Mouse (Mus musculus) midbrain, embryonic 13.5 days (tissue): ENCODE measurements around the gene Armc6. TPM values are rescaled to one million over a fixed set of nuclear protein-coding genes. Genes with fewer than 3 reads are reported as not detected.

ENCODE experiments used
- ATAC-seq: fragments of 200-750 bp; cut with Nextera tagmentation; 2 replicates; pipeline ENCODE4 v1.8.0; 2017; ENCODE audit warnings: mild to moderate bottlenecking, moderate TSS enrichment, moderate library complexity
- H3K27ac ChIP-seq: fragments of 300-500 bp; sonication (generic); 2 replicates; pipeline ENCODE4 v1.5.1; 2015; ENCODE audit warnings: inconsistent platforms, mild to moderate bottlenecking, moderate library complexity
- H3K27me3 ChIP-seq: fragments of 300-500 bp; sonication (generic); 2 replicates; pipeline ENCODE4 v1.6.1; 2015; ENCODE audit warnings: mild to moderate bottlenecking, inconsistent platforms
- H3K36me3 ChIP-seq: fragments of 300-500 bp; sonication (generic); 2 replicates; pipeline ENCODE4 v1.6.1; 2015; ENCODE audit warnings: mild to moderate bottlenecking, inconsistent platforms
- H3K4me1 ChIP-seq: fragments of 300-500 bp; sonication (generic); replicated peaks from 2 replicates; pipeline ENCODE4 v1.6.1; 2015; ENCODE audit warnings: inconsistent platforms
- H3K4me2 ChIP-seq: fragments of 300-500 bp; sonication (generic); replicated peaks from 2 replicates; pipeline ENCODE4 v1.6.1; 2015; ENCODE audit warnings: moderate library complexity, mild to moderate bottlenecking, inconsistent platforms
- H3K4me3 ChIP-seq: fragments of 300-500 bp; sonication (generic); replicated peaks from 2 replicates; pipeline ENCODE4 v1.5.1; 2015; ENCODE audit warnings: mild to moderate bottlenecking, inconsistent platforms
- H3K9ac ChIP-seq: fragments of 300-500 bp; sonication (generic); replicated peaks from 2 replicates; pipeline ENCODE4 v1.6.1; 2015; ENCODE audit warnings: mild to moderate bottlenecking, inconsistent platforms
- H3K9me3 ChIP-seq: fragments of 300-500 bp; sonication (generic); 2 replicates; pipeline ENCODE4 v1.6.1; 2016; ENCODE audit warnings: mild to moderate bottlenecking, inconsistent platforms
- WGBS: fragments of 180-500 bp; shearing (Covaris S2); methylation state at CpG from one replicate; pipeline ENCODE4 v1.1.7; 2015; 5-methylcytosine and 5-hydroxymethylcytosine counted together
- polyA plus RNA-seq: library from polyadenylated mRNA; unstranded; fragments of >200 nt; fragmentation: Nextera tagmentation; extraction: Ambion mirVana; gene quantifications from 2 replicates; pipeline ENCODE4 v1.2.1, GENCODE M21; 2015

Armc6 gene
- polyA plus RNA-seq, 1 experiment from 2014 or later = 77.6 TPM

- Histone ChIP-seq H3K4me3 (no peak overlapping the region), H3K27ac (no peak overlapping the region), H3K4me2 (no peak overlapping the region), H3K9me3 (no peaks in the 10 kb centered on the region), H3K36me3 (peaks cover 46% of the 10 kb centered on the region), H3K27me3 (no peaks in the 10 kb centered on the region), H3K9ac (no peak overlapping the region), H3K4me1 (no peaks in the 10 kb centered on the region)
- WGBS = 93% methylated on average over 4 of the region's 4 CpGs
- no peak for ATAC-seq
These were observed 51.1 kb downstream of the Armc6 start for GRCm38 (mm10) chr8:70183194-70183593.

- Histone ChIP-seq H3K36me3 (peaks cover 54% of the 10 kb centered on the region), H3K9me3 (no peaks in the 10 kb centered on the region), H3K27me3 (no peaks in the 10 kb centered on the region), H3K9ac (0 out of 2 replicates have a peak overlapping the region, but pooled peaks have one; percentile 28), H3K27ac (no peak overlapping the region), H3K4me1 (no peaks in the 10 kb centered on the region), H3K4me3 (no peak overlapping the region), H3K4me2 (no peak overlapping the region)
- WGBS = 76% methylated on average over 2 of the region's 2 CpGs
- no peak for ATAC-seq
These were observed 52.4 kb downstream of the Armc6 start for GRCm38 (mm10) chr8:70181903-70182252.

- H3K27ac ChIP-seq = no peak overlapping the region
- no peak for ATAC-seq
- H3K4me2 ChIP-seq = no peak overlapping the region
- H3K4me3 ChIP-seq = no peak overlapping the region
- H3K4me1 ChIP-seq = no peaks in the 10 kb centered on the region
- H3K9ac ChIP-seq = 0 out of 2 replicates have a peak overlapping the region, but pooled peaks have one; percentile 28
- no peaks in the 10 kb centered on the region for H3K27me3 ChIP-seq
- 92% methylated on average over 16 of the region's 16 CpGs for WGBS
- peaks cover 57% of the 10 kb centered on the region for H3K36me3 ChIP-seq
- no peaks in the 10 kb centered on the region for H3K9me3 ChIP-seq
These were observed 52.9 kb downstream of the Armc6 start for GRCm38 (mm10) chr8:70181212-70181902.

- no peak overlapping the region for H3K4me3 ChIP-seq
- H3K4me2 ChIP-seq = no peak overlapping the region
- H3K36me3 ChIP-seq = peaks cover 57% of the 10 kb centered on the region
- peaks cover 5% of the 10 kb centered on the region; the same call in 1 of the 2 replicates for H3K4me1 ChIP-seq
- no peaks in the 10 kb centered on the region for H3K9me3 ChIP-seq
- WGBS = 95% methylated on average over 4 of the region's 4 CpGs
- H3K9ac ChIP-seq = no peak overlapping the region
- no peak for ATAC-seq
- no peak overlapping the region for H3K27ac ChIP-seq
- no peaks in the 10 kb centered on the region for H3K27me3 ChIP-seq
These were observed 55.2 kb downstream of the Armc6 start for GRCm38 (mm10) chr8:70179082-70179481.

- H3K36me3 ChIP-seq = peaks cover 55% of the 10 kb centered on the region
- H3K27me3 ChIP-seq = no peaks in the 10 kb centered on the region
- H3K27ac ChIP-seq = no peak overlapping the region
- H3K9me3 ChIP-seq = no peaks in the 10 kb centered on the region
- peaks cover 13% of the 10 kb centered on the region for H3K4me1 ChIP-seq
- no peak overlapping the region for H3K9ac ChIP-seq
- no peak overlapping the region for H3K4me3 ChIP-seq
- ATAC-seq = no peak
- WGBS = 86% methylated on average over 2 of the region's 2 CpGs
- no peak overlapping the region for H3K4me2 ChIP-seq
These were observed 56.0 kb downstream of the Armc6 start for GRCm38 (mm10) chr8:70178231-70178630.

- WGBS = 93% methylated on average over 7 of the region's 7 CpGs
- Histone ChIP-seq H3K27ac (no peak overlapping the region), H3K9me3 (no peaks in the 10 kb centered on the region), H3K4me2 (no peak overlapping the region), H3K36me3 (peaks cover 22% of the 10 kb centered on the region), H3K27me3 (no peaks in the 10 kb centered on the region), H3K9ac (peak overlapping the region; percentile 55), H3K4me3 (no peak overlapping the region), H3K4me1 (peaks cover 21% of the 10 kb centered on the region)
- no peak for ATAC-seq
These were observed 60.2 kb downstream of the Armc6 start for GRCm38 (mm10) chr8:70174079-70174478.

GRCm38 (mm10) chr8:70173320-70173719 lies 60.9 kb downstream of the Armc6 start:
- Histone ChIP-seq H3K9me3 (no peaks in the 10 kb centered on the region), H3K27me3 (peaks cover under 1% of the 10 kb centered on the region; the same call in 1 of the 2 replicates), H3K4me3 (peak overlapping the region; percentile 56), H3K9ac (no peak overlapping the region), H3K4me1 (peaks cover 21% of the 10 kb centered on the region), H3K27ac (no peak overlapping the region), H3K4me2 (peak overlapping the region; percentile 61), H3K36me3 (peaks cover 16% of the 10 kb centered on the region)
- ATAC-seq = no peak
- WGBS = 93% methylated on average over 5 of the region's 5 CpGs

- H3K27me3 ChIP-seq = peaks cover 5% of the 10 kb centered on the region
- peak; percentile 97 for ATAC-seq
- WGBS = 2% methylated on average over 27 of the region's 27 CpGs
- H3K9ac ChIP-seq = peak within 1 kb of the TSS; percentile 82
- peaks cover 21% of the 10 kb centered on the region for H3K4me1 ChIP-seq
- H3K36me3 ChIP-seq = peaks cover 6% of the 10 kb centered on the region
- no peaks in the 10 kb centered on the region for H3K9me3 ChIP-seq
- H3K4me3 ChIP-seq = peak within 1 kb of the TSS; percentile 56
- peak within 1 kb of the TSS; percentile 61 for H3K4me2 ChIP-seq
- no peak within 1 kb of the TSS for H3K27ac ChIP-seq
These were observed 62.1 kb downstream of the Armc6 start, which contains the start of gene Tmem161a for GRCm38 (mm10) chr8:70172043-70172681. Gene Tmem161a (plus strand): TSS chr8:70172356.

GRCm38 (mm10) chr8:70171240-70171639 lies 63.0 kb downstream of the Armc6 start:
- no peak overlapping the region for H3K9ac ChIP-seq
- no peak overlapping the region for H3K27ac ChIP-seq
- no peaks in the 10 kb centered on the region for H3K9me3 ChIP-seq
- H3K4me1 ChIP-seq = peaks cover 27% of the 10 kb centered on the region
- no peak overlapping the region for H3K4me2 ChIP-seq
- 95% methylated on average over 7 of the region's 7 CpGs for WGBS
- ATAC-seq = no peak
- H3K27me3 ChIP-seq = peaks cover 8% of the 10 kb centered on the region
- H3K4me3 ChIP-seq = no peak overlapping the region
- no peaks in the 10 kb centered on the region for H3K36me3 ChIP-seq

- no peak for ATAC-seq
- H3K27me3 ChIP-seq = peaks cover 12% of the 10 kb centered on the region
- H3K4me1 ChIP-seq = peaks cover 27% of the 10 kb centered on the region
These were observed 63.5 kb downstream of the Armc6 start for GRCm38 (mm10) chr8:70170748-70171147.

More at GRCm38 (mm10) chr8:70170748-70171147, 63.5 kb downstream of the Armc6 start:
- no peak overlapping the region for H3K4me3 ChIP-seq
- no peak overlapping the region for H3K4me2 ChIP-seq
- no peaks in the 10 kb centered on the region for H3K36me3 ChIP-seq
- 85% methylated on average over 3 of the region's 3 CpGs for WGBS
- H3K27ac ChIP-seq = no peak overlapping the region
- no peak overlapping the region for H3K9ac ChIP-seq
- H3K9me3 ChIP-seq = no peaks in the 10 kb centered on the region
